Mouse (Mus musculus) bone marrow macrophage, adult 2 months (primary cell): ENCODE data around the gene Oas3. TPM values are rescaled to one million over a fixed set of nuclear protein-coding genes. Genes with fewer than 3 reads are reported as not detected.

ENCODE experiments used
- H3K27ac ChIP-seq: 2 replicates; pipeline ENCODE4 v1.5.1; 2012; ENCODE audit warnings: low read depth, low read length; ENCODE audit not compliant: insufficient read depth
- H3K4me1 ChIP-seq: 2 replicates; pipeline ENCODE4 v1.6.1; 2012; ENCODE audit warnings: low read length; ENCODE audit not compliant: control insufficient read depth, insufficient read depth
- H3K4me3 ChIP-seq: 2 replicates; pipeline ENCODE4 v1.5.1; 2012; ENCODE audit warnings: mild to moderate bottlenecking, low read length, moderate library complexity; ENCODE audit not compliant: insufficient read depth
- CTCF ChIP-seq: IDR thresholded peaks from 2 replicates; pipeline ENCODE4 v1.5.1; 2012; ENCODE audit warnings: low read depth, mild to moderate bottlenecking, low read length, moderate library complexity
- POLR2A ChIP-seq: IDR thresholded peaks from 2 replicates; pipeline ENCODE4 v1.6.1; 2012; ENCODE audit warnings: mild to moderate bottlenecking, low read depth, low read length, borderline replicate concordance
- polyA plus RNA-seq: library from polyadenylated mRNA; stranded (reverse); fragments of >200 nt; gene quantifications from 2 replicates; pipeline ENCODE4 v1.2.4, GENCODE M21; 2012; ENCODE audit not compliant: missing spikeins, insufficient read depth, insufficient read length

Oas3 gene
- polyA plus RNA-seq, 1 experiment, result 58.3 TPM

- TF ChIP-seq POLR2A (no peak), CTCF (no peak)
- Histone ChIP-seq H3K27ac (no peak overlapping the region), H3K4me3 (no peak overlapping the region), H3K4me1 (peaks cover 4% of the 10 kb centered on the region; the same call in 1 of the 2 replicates)
These were observed 51.5 kb downstream of the Oas3 start for GRCm38 (mm10) chr5:120725811-120726455.

GRCm38 (mm10) chr5:120721005-120721404 lies 56.5 kb downstream of the Oas3 start:
- no peak overlapping the region for H3K27ac ChIP-seq
- peaks cover 3% of the 10 kb centered on the region; the same call in 1 of the 2 replicates for H3K4me1 ChIP-seq
- no peak overlapping the region for H3K4me3 ChIP-seq
- TF ChIP-seq CTCF (no peak), POLR2A (no peak)

DNA sequence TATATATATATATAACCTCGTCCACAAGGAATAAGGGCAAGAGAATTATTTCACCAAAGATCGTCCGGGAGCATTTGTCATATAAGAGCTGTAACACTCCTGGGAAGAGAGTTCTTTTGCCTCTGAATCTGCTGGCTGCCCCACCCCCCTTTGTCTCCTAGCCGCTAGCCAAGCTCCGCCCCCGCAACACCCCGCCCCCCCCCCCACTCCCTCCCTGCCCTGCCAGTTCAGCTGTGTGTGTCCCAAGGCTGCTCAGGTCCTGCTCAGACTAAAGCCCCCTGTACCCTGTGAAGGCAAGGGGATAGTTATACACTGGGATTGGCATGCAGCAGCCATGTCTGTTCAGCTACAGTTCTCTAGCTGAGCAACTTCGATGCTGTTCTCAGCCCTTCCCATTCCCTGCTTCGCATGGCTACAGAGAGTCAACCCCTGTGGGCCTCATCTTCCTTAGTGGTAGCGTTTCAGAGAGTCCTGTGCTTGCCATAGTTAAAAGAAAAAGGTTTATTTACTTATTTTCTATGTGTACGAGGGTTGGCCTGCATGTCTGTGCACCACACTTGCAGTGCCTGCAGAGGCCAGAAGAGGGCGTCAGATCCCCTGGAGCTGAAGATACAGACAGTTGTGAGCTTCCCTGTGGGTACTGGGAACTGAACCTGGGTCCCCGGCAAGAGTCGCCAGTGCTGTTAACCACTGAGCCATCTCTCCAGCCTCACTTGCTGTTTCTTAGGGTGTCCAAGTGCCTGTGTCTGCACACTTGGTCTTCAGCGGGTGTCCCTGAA lies 58.7 kb downstream of the Oas3 start:
- no peak overlapping the region for H3K4me3 ChIP-seq
- no peak for TF ChIP-seq POLR2A
- no peak for TF ChIP-seq CTCF
- no peaks in the 10 kb centered on the region for H3K4me1 ChIP-seq
- H3K27ac ChIP-seq, result no peak overlapping the region

- Histone ChIP-seq H3K27ac (no peak overlapping the region), H3K4me3 (no peak overlapping the region), H3K4me1 (no peaks in the 10 kb centered on the region)
- no peak for TF ChIP-seq CTCF
These were observed 60.3 kb downstream of the Oas3 start for GRCm38 (mm10) chr5:120717136-120717535.

DNA sequence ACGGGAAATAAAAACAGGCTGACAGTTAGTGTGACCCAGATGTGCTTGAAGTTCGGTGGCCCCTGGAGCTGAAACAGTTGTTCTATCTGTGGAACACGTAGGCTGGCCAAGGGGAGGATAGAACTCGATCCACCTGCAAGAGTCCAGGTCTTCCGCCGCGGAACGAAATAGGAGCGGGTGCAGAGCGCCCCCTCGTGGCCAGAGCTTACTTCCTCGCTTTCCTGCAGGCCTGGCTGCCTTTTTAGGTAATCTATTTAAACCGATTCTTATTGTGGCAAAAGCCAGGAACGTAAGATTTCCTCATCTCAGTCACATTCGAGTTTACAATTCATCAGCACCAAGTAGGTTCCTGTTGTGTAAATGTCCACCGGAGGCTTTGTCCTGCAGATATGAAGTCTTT lies 63.1 kb downstream of the Oas3 start:
- TF ChIP-seq CTCF (peak; percentile 94), POLR2A (no peak)
- Histone ChIP-seq H3K4me3 (no peak overlapping the region), H3K27ac (no peak overlapping the region), H3K4me1 (no peaks in the 10 kb centered on the region)

DNA sequence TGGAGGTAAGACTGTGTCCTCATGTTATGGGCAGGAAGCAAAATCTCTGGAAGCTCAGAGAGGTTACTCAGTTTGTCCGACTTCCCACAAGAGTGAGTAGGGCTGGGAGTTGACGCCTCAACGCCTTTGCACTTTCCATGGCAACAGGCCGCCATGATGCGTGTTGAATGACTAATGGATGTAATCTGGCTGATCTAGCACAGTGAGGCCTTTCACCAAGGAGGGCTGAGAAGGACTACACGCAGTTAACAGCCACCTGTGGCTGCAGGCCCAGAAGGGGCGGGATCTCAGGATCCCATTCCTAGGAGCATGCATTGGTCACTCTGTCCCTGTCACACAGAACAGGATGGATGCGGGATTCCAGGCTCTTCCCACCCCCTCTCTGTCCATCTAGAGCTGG lies 64.7 kb downstream of the Oas3 start:
- TF ChIP-seq CTCF (no peak), POLR2A (no peak)
- Histone ChIP-seq H3K4me3 (no peak overlapping the region), H3K4me1 (no peaks in the 10 kb centered on the region), H3K27ac (no peak overlapping the region)

DNA sequence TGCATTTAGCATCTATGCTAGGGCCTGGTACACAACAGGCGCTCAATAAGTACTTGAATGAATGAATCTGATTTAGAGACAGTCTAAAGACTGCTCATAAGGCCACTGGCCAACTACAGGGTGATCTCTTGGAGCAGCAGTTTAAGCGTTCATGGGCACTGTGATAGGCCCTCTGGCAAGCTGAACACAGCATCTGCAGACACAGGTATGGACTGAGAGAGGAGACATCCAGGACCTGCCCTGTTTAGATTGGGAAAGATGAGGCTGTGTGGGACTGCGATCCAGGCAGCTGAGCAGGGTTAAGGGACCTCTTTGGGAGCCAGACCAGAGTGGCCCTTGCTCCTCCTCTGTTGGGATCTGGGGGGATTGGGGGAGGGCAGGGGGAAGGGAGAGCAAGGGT lies 65.6 kb downstream of the Oas3 start, which contains the start of gene Dtx1:
Gene Dtx1 (minus strand): TSS at position 101 of the 400 bp plus-strand sequence.
- Histone ChIP-seq H3K4me1 (no peaks in the 10 kb centered on the region), H3K4me3 (peak within 1 kb of the TSS; percentile 33), H3K27ac (no peak within 1 kb of the TSS)
- TF ChIP-seq CTCF (no peak), POLR2A (no peak)

DNA sequence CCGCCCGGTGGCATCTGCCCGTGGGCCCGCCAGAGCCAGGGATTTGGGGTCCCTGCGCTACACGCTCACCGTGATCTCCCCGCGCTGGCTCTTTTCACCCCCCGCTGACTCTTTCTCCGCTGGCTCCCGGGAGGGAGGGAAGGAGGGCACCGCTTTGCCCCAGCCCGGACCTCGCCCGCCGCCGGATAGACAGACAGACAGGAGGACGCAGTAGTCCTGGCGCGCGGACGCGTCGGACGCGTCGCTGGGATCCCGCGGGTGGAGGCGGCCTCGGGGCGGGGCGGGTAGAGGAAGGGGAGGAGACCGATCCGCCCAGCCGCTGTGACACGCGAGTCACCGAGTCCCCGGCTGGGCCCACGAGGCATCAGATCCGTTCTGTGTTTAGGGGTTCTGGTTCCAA lies 66.0 kb downstream of the Oas3 start:
- no peak overlapping the region for H3K27ac ChIP-seq
- TF ChIP-seq POLR2A (no peak), CTCF (no peak)
- no peaks in the 10 kb centered on the region for H3K4me1 ChIP-seq
- peak overlapping the region; percentile 33 for H3K4me3 ChIP-seq

DNA sequence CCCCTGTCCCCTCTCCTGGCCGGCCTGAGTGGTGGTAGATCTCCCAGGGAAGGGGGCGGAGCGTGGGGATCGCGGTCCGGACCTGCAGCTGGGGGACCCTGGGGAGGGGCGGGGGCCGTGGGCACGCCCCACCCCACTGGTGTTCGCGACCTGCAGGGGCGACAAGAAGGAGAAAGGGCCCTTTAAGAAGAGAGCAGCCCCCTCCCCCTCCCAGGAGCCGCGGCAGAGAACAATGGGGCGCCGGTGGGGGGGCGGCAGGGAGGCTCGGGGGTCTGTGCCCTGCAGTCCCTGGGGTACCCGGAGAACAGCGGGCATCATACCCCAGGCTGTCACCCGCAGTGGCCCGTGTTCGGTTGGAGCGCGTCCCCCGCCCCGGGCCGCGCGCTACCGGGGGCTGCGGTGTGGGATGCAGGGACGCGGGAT lies 66.6 kb downstream of the Oas3 start:
- Histone ChIP-seq H3K4me3 (peak overlapping the region; percentile 33), H3K27ac (no peak overlapping the region), H3K4me1 (no peaks in the 10 kb centered on the region)
- TF ChIP-seq CTCF, result no peak
- TF ChIP-seq POLR2A, result no peak

DNA sequence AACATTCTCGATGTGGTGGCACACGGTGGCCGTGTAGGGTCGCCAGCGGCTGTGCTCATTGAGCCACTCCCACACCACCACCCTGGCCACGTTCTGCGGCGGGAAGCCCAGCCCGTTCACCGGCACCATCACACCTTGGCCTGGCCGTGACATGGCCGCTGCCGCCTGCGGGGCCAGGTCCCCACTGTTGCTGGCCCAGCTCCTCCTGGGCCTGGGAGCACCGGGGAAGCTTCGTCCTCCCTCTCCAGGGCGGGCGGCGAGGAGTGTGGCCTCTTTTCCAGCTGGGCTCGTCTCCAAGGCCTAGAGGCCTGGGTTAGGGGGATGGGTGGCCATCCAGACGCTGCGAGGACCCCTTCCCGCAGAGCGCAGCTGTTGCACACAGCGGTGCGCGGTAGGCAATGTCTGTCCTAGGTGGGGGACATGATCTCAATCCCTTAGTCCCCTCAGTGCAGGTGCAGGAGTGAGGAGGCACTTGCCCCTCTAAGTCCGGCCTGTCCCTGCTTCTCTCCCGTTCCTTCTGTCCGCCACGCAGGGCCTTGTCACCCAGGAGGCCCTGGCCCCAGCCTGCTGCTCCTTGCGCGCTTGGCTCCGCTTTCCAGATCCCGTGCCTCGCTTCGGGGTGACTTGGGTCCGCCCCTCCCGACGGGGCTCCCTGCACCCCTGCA lies 67.2 kb downstream of the Oas3 start:
- no peak for TF ChIP-seq POLR2A
- no peak for TF ChIP-seq CTCF
- Histone ChIP-seq H3K4me3 (no peak overlapping the region), H3K27ac (no peak overlapping the region), H3K4me1 (no peaks in the 10 kb centered on the region)
